Mouse (Mus musculus): ENCODE measurements at regions not wholly inside any gene's neighbourhood (a gene's known extent, or its start where the extent isn't known, plus 50 kb on each side); places are given as distances from the start of the nearest gene placed in this dataset.

DNA sequence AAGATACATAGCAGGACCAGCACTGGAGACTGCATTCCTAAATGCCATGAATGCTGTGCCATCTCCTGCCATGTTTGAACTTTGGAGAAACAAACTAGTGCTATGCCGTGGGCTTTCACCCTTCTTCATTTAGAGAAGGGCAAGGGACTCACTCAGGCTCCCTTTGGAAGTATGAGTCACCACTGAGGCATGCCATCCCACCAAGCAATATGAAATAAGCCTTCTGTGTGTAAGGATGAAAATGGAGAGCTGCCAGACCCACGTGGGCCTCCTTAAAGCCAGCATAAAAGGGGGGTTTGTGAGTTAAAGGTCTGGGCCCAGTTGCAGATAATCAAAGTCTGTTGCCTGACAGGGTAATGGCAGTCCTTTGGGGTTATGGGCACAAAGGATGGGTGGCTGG, 159.0 kb downstream of the H2al1j start:
- DNase-seq (ENCODE audit: low read depth, low spot score) = no peak

DNA sequence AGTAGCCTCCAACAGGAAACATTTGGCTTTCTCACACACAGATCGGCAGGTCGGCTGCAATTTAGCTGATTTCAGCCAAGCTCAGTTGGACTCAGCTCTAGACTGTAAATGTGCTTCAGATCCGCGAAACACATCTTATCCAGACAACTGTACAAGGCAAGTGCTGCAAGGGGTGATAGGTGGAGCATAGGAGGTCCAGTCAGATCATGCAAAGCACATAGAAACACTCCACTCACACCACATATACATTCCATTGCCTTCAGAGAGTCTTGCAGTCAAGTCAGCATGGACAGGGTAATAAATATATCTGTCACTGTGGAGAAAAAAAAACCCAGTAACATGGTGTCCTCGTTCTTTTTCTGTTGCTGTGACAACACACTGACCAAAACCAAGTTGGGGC, 160.3 kb downstream of the H2al1j start:
- DNase-seq (ENCODE audit: low read depth, low spot score) = no peak

DNA sequence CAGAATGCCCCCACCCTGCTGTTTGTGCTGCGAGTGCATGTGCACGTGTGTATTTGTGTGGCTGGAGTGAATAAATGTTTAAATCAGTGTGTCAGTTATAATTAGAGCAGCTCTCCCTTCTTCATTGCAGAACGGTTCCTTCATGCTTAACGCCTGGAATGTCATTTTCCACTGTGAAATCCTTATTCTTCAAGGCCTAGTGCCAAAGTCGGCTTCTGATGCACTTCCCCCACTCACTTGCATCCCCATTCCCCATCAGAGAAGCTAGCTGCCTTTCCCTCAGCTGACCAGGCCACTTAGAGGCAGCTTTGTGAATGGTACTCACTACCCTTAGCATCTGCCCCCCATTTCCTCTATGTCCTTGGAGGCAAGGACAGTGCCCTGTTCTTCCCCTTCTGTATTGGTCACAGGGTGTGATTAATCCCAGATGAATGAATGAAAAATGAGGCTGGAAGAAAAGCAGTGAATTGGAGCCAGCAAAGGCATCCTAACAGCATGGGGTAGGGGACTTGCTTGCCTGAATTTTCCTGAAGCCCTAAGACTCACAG, 162.6 kb downstream of the H2al1j start:
- no peak for DNase-seq (ENCODE audit: low read depth, low spot score)

DNA sequence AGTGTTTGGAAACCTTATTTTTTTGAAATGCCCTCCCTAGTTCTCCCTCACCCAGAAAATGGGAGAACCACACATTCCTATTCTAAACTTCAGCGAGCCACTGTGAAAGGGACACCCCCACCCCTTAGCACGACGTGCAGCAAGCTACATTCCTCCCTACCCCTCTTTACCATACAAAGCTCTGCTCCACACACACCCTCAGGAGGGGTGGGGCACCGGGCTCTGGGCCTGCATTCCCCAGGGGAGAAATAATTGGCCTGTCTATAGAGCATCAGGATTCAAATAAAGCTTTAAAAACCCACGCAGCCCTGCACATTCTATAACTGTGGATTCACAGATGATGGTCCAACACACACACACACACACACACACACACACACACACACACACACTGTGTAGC, 163.6 kb downstream of the H2al1j start:
- no peak for DNase-seq (ENCODE audit: low read depth, low spot score)

DNA sequence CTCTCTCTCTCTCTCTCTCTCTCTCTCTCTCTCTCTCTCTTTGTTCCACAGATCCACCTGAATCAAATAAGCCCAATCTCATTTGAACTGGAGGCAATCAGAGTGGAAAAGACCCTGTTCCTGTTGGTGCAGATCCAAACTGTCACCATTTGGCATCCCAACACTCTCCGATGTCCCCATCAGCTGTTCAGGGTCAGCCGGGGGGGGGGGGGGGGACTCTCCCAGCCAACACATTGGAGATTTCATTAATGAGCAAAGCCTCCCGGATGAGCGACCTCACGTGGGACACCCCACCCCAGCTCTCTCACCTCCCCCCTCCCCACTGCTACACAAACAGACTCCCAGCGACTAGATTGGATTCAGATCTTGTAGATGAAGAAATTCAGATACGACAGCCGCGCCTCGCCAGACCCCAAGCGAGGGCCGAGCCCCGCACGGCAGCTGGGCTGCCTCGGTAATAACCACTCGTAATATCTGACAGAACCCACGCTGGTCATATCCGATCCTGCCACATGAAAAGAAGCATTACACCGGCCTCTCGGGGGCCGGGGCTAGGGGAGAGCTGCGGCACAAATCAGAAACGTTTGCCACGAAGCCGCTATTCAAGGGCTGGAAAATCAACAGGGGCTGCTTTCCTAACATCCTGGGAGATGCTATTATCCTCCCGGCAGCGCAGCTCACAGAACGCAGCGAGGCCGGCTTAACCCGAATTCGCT, 164.2 kb downstream of the H2al1j start:
- no peak for DNase-seq (ENCODE audit: low read depth, low spot score)

DNA sequence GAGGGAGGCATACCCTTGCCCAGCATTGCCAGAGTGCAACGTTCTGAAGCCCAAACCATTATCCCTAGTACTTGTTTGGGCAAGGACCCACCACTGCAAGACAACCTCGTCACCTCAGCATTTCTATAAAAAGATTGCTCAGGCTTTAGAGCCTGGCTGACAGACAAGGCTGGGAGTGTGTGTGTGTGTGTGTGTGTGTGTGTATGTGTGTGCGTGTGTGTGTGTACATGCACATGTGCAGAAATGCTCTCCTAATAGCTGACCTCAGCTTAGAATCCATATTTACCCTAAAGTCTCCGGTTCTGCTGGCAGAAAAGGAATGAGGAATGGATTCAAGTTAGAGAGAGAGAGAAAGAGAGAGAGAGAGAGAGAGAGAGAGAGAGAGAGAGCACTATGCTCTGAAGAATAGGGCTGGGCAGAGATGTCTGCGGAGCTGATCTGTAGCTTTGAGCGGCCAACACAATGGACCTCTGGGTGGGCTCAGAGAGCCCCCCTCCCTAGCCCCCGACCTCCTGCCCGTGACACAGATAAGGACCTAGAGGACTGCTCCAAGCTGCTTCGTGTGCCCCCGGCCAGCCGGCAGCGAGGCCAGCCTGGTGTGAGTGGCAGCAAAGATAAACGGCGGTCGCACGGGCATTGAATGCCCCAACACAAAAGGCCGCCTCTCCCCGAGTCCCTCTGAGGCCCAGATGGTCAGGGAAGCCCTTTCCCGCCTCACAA, 166.1 kb downstream of the H2al1j start:
- DNase-seq (ENCODE audit: low read depth, low spot score) = no peak

DNA sequence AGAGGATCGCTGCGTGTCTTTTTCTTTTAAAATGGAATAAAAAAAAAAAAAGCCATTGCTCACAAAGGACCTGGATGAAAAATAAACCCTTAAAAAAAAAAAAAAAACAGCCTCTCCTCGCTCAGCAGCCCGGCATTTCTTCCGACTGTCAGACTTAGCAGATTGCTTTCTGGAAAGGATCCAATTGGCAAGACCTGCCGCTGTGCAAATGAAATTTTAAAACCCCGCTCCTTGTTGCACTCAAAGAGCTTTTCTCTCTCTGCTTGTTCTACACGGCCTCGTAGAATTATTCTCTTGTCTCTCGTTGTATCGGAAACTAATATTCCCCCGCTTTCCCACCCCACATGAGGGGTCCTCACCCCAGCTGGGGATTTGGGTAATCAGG, 166.6 kb downstream of the H2al1j start:
- DNase-seq (ENCODE audit: low read depth, low spot score) = no peak

DNA sequence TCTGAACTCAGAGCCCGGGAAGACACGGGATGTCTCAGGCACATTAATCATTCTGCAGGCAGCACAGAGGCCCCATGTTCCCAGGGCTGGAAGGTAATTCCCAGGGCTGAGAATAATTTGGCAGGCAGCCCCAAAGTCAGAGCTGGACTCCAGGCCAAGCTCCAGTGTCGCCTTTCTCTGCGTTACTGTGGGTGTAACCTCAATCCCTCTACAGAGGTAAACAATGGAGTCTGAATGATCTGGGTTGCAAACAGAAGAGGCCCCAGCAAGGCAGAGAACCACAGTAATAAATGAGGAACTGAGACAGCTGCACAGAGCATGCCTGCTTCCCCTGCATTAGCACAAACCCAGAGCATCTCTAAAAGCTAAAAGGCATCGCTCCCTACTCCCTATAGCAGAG, 184.8 kb downstream of the H2al1j start:
- DNase-seq (ENCODE audit: low read depth, low spot score) = no peak

DNA sequence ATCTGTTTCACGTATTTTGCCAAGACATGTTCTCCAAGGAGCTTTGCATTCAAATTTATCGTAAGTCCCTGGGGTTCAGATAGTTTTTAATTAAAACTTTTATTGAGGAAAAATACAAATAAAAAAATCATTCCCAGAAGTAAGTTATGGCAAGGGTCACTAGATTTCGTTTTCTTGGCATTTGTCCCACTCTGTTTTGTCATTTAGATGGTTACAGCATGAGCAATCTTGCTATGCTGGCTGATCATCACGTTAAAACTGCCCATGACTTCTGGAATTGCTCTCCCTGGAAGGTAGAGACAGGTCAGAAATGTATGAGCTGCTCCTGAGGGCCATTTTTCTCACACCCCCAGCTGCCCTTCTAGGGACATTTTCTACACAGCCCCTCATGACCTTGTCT, 185.3 kb downstream of the H2al1j start:
- no peak for DNase-seq (ENCODE audit: low read depth, low spot score)

DNA sequence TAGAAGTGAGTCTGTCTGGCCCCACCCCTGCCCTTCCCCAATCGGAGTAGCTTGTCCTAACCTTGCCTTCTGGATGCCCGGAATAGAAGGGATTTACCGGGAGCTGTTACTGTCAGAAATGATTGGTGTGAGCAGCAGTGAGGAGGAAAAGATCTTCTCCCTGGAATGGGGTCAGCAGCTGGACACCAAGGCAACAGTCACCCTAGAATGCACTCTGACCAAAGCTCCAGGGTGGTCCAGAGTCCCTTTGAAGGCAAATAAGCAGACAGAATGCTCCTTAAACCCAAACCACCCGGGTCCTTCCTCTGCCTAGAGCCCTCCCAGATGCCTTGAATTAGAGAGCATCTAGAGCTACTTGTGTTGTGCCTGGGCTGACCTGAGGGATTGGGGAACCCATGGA, 196.2 kb downstream of the H2al1j start:
- no peak for DNase-seq (ENCODE audit: low read depth, low spot score)

DNA sequence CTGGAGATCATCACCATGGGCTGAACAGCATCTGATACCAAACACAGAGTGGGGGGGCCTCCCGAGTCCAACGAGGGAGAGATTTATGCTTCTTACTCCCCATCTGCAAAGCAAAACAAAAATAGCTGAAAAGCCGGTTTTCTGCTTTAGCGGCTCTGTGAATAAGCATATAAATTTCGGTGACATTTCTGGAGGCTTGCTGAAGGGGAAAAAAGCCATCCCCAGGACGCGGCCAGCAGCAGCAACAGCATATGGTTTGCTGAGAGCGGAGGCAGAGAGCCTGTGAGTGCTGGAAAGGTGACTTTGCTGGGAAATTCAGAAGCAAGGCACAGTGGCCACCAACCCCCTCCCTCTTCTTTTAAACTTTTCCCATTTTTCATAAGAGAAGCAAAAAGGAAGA, 197.7 kb downstream of the H2al1j start:
- DNase-seq (ENCODE audit: low read depth, low spot score) = no peak

DNA sequence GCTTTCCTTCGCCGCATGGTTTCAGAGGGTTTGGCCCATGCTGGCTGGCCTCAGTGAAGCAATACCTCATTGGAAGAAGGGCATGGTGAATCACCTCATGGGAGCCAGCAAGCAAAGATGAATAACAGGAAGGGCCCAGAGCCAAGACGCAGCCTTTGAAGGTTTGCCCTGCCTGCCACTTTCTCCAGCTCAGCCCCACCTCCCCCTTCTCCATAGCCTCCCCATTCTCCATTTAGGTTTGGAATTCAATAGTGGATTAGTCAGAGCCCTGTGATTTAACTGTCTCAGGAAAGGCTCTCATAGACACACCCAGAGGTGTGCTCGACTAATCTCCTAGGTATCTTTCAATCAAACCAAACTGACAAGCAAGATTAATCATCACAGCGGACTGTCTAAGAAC, 201.0 kb downstream of the H2al1j start:
- DNase-seq (ENCODE audit: low read depth, low spot score) = no peak

DNA sequence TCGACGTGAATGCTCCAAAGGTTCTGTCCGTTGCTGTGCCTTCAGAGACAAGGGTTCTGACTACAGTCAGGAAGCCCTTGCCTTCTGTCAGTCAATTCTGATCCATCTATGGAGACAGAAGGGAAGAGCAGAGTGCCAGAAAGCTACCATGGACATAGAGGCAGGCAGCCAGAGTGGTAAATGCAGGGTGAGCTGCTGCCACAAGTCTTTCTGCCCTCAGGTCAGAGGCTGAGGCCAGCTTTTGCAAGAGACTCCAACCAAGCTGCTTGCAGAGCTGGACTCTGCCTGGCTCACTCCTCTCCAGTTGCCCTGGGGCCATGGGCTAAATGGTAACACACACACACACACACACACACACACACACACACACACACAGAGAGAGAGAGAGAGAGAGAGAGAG, 201.6 kb downstream of the H2al1j start:
- no peak for DNase-seq (ENCODE audit: low read depth, low spot score)

DNA sequence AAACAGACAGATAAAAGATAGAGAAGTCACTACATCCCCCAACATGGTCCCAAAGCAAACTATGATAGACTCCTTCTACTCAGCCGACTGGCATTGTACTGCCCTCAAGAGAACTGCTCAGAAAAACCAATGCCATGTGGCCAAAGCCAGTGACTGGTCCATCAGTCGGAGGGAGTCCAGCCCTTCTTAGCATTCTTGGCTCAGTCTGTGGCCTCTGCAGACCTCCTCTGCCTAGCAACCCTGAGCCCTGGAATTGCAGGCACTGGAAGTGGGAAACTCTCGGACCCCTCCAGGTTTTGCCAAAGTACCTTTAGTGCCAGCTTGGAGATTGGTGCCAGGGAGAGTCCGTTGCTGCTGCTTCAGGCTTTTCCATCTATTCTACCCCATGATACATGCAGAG, 205.2 kb downstream of the H2al1j start:
- DNase-seq (ENCODE audit: low read depth, low spot score) = no peak

DNA sequence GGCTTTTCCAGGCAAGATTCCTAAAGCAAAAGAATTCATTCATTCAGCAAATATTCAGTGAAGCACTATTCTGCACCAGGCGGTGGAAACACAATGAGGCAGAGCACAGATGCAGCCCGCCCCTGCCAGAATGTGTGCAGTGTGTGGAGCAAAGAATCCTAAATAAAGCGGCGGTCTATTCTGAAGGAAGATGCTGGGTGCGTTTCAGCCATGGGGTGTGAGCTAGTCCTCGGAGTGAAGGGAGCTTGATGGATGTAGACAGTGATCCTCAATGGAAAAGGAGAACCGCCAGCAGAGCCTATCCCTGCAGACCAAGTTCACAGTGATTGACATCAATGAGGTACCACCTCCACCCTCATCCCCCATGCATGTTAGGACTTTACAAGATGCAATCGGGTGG, 206.2 kb downstream of the H2al1j start:
- no peak for DNase-seq (ENCODE audit: low read depth, low spot score)

DNA sequence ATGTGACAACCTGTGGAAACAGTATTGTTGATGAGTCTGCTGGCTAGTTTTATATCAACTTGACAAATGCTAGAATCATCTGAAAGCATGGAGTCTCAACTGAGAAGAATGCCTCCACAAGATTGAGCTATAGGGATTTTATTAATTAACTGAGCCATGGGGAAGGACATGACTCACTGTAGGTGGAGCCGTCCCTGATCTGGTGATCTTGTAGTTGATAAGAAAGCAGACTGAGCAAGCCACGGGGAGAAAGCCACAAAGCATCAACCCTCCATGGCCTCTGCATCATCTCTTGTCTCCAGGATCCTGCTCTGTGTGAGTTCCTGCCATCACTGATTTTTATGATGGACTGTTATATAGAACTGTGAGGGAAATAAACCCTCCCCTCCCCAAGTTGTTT, 213.4 kb downstream of the H2al1j start:
- peak; percentile 3 for DNase-seq (ENCODE audit: low read depth, low spot score)

DNA sequence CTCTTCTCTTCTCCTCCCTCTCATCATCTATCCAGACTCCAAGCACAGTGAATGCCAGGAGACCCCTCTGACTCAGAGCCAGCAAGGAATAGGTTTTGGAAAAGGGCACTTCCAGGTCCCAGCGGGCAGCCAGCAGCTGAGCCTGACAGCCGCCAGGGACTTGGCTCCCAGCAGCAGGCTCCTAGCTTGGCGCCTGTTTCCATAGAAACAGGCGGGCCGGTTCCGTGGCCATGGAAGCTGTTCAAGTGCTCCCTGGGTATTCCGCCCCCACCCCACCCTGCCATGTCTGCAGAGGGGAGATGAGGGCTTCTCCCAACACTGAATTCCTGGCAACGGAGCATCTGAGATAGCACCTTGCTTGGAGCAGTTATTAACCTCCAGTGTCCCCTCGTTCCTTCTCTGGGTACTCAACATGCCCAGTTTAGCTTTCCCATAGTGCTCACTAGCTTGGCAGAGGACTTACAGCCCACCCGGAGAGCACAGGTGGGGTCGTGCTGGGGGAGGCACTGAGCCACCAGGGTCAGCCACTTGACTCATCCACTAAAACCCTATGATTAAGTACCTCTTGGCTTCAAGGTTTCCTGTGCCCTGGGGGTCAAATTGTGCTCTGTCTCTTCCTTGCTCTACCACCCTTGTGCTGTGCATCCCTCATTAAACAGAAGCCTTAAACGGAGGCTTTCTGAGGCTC, 222.7 kb downstream of the H2al1j start:
- no peak for DNase-seq (ENCODE audit: low read depth, low spot score)

DNA sequence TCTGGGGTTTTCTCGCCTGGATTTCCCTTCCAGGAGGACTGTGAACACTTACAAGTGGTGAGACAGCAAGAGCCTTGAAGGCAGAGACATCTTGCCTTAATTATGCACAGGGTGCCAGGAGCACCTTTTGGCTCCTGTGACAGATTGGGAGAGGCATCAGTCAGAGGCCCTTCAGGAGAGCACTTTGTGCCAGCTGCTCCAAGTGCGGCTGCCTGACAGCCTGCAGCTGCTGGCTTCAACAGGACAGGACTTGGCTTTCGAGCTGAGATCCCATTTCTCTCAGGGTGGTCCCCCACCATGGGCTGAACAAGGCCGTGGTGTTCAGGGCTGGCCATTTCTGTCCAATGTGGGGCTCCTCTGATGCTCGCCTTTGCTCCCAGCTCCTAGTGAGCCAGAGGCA, 224.6 kb downstream of the H2al1j start:
- peak; percentile 7 for DNase-seq (ENCODE audit: low read depth, low spot score)

DNA sequence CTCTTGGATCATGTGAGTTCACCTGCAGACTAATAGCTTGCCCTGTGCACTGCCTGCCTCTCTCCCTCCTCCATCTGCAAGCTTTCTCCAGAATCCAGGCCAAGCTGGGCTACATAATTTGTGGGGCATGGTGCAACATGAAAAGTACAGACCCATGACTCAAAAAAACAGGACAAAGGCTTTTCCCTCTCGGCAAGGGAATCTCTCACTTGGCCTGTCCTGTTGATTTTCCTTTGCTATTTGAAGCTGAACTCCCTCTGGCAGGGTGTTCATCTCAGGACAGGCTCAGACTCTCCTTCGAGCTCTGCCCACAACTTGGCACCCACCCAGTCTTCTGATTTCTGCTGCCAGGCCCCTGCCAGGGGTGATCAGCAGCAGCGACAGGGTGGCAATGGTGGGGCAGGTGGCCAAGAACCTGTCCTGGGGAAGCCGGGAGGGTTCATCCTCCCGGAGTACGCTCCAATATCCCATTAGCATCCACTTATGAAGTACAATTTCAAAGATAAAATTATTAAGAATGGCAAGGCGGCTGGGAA, 227.5 kb downstream of the H2al1j start:
- no peak for DNase-seq (ENCODE audit: low read depth, low spot score)

DNA sequence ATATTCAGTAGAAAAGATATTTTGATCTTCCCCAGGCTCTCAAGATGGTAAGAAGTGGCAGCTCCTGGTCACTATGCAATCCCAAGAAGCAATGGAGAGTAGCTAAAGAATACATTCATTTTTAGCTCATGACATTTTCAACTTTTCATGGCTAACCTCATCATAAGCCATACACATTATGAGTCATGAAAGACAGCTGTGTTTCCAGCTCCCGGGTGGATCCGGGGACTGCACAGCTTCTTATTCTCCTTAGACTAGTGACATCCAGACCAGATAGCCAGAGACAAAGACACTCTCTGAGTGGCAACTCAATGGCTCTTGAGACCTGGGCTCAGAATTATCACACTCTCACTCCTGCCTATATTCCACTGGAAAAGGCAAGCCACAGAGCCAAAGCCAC, 230.6 kb downstream of the H2al1j start:
- DNase-seq (ENCODE audit: low read depth, low spot score) = no peak

DNA sequence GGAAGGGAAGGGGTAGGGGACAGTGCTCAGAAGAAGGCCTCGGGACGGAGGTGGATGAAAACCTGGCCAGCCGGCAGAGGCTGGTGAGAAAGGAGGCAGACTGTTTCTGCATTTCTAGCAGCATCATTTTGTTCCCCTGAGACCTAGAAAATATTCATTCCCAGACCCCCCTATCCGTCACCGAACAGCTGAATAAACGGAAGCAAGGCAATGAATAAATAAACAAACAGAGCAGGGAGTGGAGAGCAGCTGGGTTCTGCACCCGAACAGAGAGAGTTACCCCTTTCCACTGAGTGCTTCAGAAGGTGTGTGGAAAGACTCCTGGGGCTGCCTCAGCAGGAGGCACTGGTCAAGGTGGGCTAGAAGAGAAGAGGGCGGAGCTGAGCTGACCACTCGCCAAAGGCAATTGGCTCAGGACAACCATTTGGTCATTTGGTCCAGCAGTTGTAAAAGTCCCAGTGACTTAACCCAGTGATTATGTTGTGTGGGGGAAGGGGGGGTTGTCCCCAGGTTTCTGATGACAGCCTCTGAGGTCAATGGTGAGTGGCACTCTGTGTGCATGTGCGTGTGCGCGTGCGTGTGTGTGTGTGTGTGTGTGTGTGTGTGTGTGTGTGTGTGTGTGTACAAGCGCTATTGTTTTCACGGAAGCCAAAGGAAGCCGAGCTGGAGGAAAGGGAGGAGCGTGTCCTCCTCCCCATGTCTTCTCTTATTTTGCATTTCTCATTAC, 233.1 kb downstream of the H2al1j start:
- DNase-seq (ENCODE audit: low read depth, low spot score) = no peak

DNA sequence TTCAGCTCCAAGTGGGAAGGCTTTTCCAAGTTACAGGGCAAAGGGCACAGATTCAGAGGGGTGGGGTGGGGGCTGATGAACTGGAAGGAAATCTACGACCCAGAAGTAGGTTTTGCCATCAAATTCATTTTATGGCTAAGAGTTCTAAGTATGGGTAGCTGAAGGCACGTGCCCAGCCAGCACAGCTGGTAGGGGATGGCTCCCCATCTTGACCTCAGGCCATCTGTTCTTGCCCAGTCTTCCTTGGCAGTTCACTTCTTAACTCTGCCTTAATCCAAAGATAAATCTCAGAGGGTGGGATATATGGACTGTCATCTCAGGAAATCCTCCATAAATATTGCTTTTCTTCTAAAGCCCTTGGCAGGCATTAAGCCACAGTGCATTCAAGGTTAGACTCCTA, 238.3 kb downstream of the H2al1j start:
- no peak for DNase-seq (ENCODE audit: low read depth, low spot score)
